Mouse (Mus musculus) ES-Bruce4 (cell line): ENCODE data around the gene Plod3.

Experiments
- EP300 ChIP-seq: IDR thresholded peaks from 2 replicates; pipeline ENCODE4 v1.6.1; 2011; ENCODE audit warnings: low read depth, low read length; ENCODE audit not compliant: insufficient read depth
- POLR2A ChIP-seq: IDR thresholded peaks from one replicate; pipeline ENCODE4 v1.8.1; 2011; ENCODE audit warnings: low read length; ENCODE audit not compliant: insufficient read depth

- TF ChIP-seq EP300, result no peak
- TF ChIP-seq POLR2A, result no peak
These were observed 2.0 kb upstream of the Plod3 start for GRCm38 (mm10) chr5:136984828-136985227.
